In genomic region chr17:56823352-56823751, GRCm38 (mm10) we compare ENCODE assay signal across 31 mouse cellular contexts. TPM values are rescaled to one million over a fixed set of nuclear protein-coding genes. Genes with fewer than 3 reads are reported as not detected.
A peak's percentile ranks its signal among the peaks of the same experiment; 100 is the strongest.
DNase-seq lines count a peak whose midpoint lies in the region; ATAC-seq lines count a peak whose summit lies in the region.
"Had no signal": no experiment of that assay in that cellular context is flagged by ENCODE, and none has a peak within 500 bp of the region (broad histone marks: within the 10 kb centered on the region; RNA-seq: fewer than 3 reads in every experiment).

No protein-coding gene starts in this region.

- WGBS in liver, embryonic 16.5 days (ENCODE audit: insufficient replicate concordance) = 60% methylated on average over 2 of the region's 2 CpGs

- no peaks in the 10 kb centered on the region for H3K36me3 ChIP-seq in liver, embryonic 16.5 days (ENCODE audit: control insufficient read depth, insufficient read depth)
- H3K36me3 ChIP-seq: embryonic facial prominence, embryonic 10.5 days; embryonic facial prominence, embryonic 13.5 days; forebrain, embryonic 12.5 days; forebrain, embryonic 15.5 days; heart, embryonic 12.5 days; heart, embryonic 15.5 days; hindbrain, embryonic 13.5 days; intestine, embryonic 15.5 days had no signal

- no peaks in the 10 kb centered on the region for H3K27me3 ChIP-seq in liver, embryonic 16.5 days (ENCODE audit: control insufficient read depth, insufficient read depth, low read depth, low read length)
- H3K27me3 ChIP-seq: forebrain, embryonic 12.5 days; forebrain, embryonic 15.5 days; heart, embryonic 15.5 days; intestine, embryonic 15.5 days had no signal

- peaks cover 43% of the 10 kb centered on the region for H3K4me1 ChIP-seq in liver, embryonic 16.5 days (ENCODE audit: control insufficient read depth, low read depth, low read length)

- DNase-seq in adrenal gland, adult (ENCODE audit: inconsistent age in 2 of 2, low spot score in 1 of 2) = peak; percentile 43 to 81
- DNase-seq in adrenal gland, postnatal 4 days (ENCODE audit: low spot score in 2 of 2) = no peak
- peak; percentile 37 to 53 for DNase-seq in adrenal gland, postnatal 36 days
- DNase-seq in adrenal gland, postnatal 10 days = no peak
- no peak for DNase-seq in liver
- DNase-seq in cerebellum, postnatal 4 days (ENCODE audit: low spot score in 2 of 2) = no peak
- DNase-seq: B cell, adult 2 months; cerebellum, adult 18-20 months; cerebellum, adult 9-10 months; cerebellum, postnatal 14 days; embryo, embryonic 11 days; gastrocnemius, postnatal 25 days; heart, adult 18-20 months; heart, postnatal 10 days; heart, postnatal 36 days had no signal

- H3K27ac ChIP-seq in liver, embryonic 16.5 days (ENCODE audit: low read length) = peak overlapping the region; percentile 26
- H3K27ac ChIP-seq: embryonic facial prominence, embryonic 10.5 days; embryonic facial prominence, embryonic 13.5 days; forebrain, embryonic 12.5 days; forebrain, embryonic 15.5 days; heart, embryonic 15.5 days; hindbrain, embryonic 10.5 days; hindbrain, embryonic 13.5 days; intestine, embryonic 15.5 days had no signal

- no peak overlapping the region for H3K4me2 ChIP-seq in liver, embryonic 16.5 days (ENCODE audit: low read depth, low read length)
- H3K4me2 ChIP-seq: embryonic facial prominence, embryonic 13.5 days; forebrain, embryonic 12.5 days; forebrain, embryonic 15.5 days; heart, embryonic 12.5 days; heart, embryonic 15.5 days; hindbrain, embryonic 13.5 days; intestine, embryonic 15.5 days had no signal

- no peaks in the 10 kb centered on the region for H3K9me3 ChIP-seq in liver, embryonic 16.5 days (replicated peaks; ENCODE audit: control insufficient read depth, low read length)
- H3K9me3 ChIP-seq: embryonic facial prominence, embryonic 10.5 days; embryonic facial prominence, embryonic 13.5 days; forebrain, embryonic 12.5 days; forebrain, embryonic 15.5 days; heart, embryonic 12.5 days; heart, embryonic 15.5 days; hindbrain, embryonic 10.5 days; hindbrain, embryonic 13.5 days; intestine, embryonic 15.5 days had no signal

- ATAC-seq in liver, embryonic 16.5 days (ENCODE audit: low read depth) = no peak
- ATAC-seq: forebrain, embryonic 15.5 days; hindbrain, embryonic 16.5 days; intestine, embryonic 15.5 days had no signal

- no peak overlapping the region for H3K4me3 ChIP-seq in liver, embryonic 16.5 days (ENCODE audit: low read depth, low read length)
- H3K4me3 ChIP-seq: embryonic facial prominence, embryonic 10.5 days; embryonic facial prominence, embryonic 13.5 days; erythroblast, embryonic 14.5 days; forebrain, embryonic 12.5 days; forebrain, embryonic 15.5 days; heart, embryonic 12.5 days; heart, embryonic 15.5 days; hindbrain, embryonic 10.5 days; hindbrain, embryonic 13.5 days; intestine, embryonic 15.5 days had no signal

- H3K9ac ChIP-seq in liver, embryonic 16.5 days (ENCODE audit: low read depth, low read length) = no peak overlapping the region
- H3K9ac ChIP-seq: embryonic facial prominence, embryonic 13.5 days; forebrain, embryonic 12.5 days; forebrain, embryonic 15.5 days; heart, embryonic 12.5 days; heart, embryonic 15.5 days; hindbrain, embryonic 13.5 days; intestine, embryonic 15.5 days had no signal

RNA-seq across cellular contexts. Expression of gene Rfx2, which starts 7.5 kb away (rescaled TPM):
- total RNA-seq in adrenal gland, postnatal 4 days (2021) = 1 to 10 TPM; 7.4 to 7.6 TPM
- total RNA-seq in adrenal gland, postnatal 36 days (2021) = 1 to 10 TPM; 4.4 to 5.3 TPM
- total RNA-seq in adrenal gland, postnatal 10 days (2021) = 1 to 10 TPM; 5.5 to 5.7 TPM
- 12.4 and 12.6 TPM in 2 replicates for polyA plus RNA-seq in liver, embryonic 16.5 days (2015; fragmentation: Nextera tagmentation; extraction: Ambion mirVana)

RNA-seq across cellular contexts. Expression of gene Acsbg2, which starts 50.9 kb away (rescaled TPM):
- under 1 TPM in 1 of 2 experiments, not detected in 1; 0.25 TPM for total RNA-seq in adrenal gland, postnatal 4 days (2021)
- total RNA-seq in adrenal gland, postnatal 36 days (2021) = under 1 TPM; 0.30 to 0.53 TPM
- under 1 TPM in 1 of 2 experiments, not detected in 1; 0.12 TPM for total RNA-seq in adrenal gland, postnatal 10 days (2021)
- polyA plus RNA-seq in liver, embryonic 16.5 days (2015; fragmentation: Nextera tagmentation; extraction: Ambion mirVana) = not detected in 2 replicates
- total RNA-seq: CH12.LX; common myeloid progenitor, adult 5-6 weeks; gastrocnemius, adult 8-10 months; gastrocnemius, postnatal 25 days; heart, adult 18-20 months; heart, postnatal 10 days; heart, postnatal 36 days; MEL had no signal
- polyA plus RNA-seq: embryonic facial prominence, embryonic 10.5 days; embryonic facial prominence, embryonic 13.5 days; erythroblast, embryonic 14.5 days; forebrain, embryonic 12.5 days; forebrain, embryonic 15.5 days; heart, embryonic 12.5 days; heart, embryonic 15.5 days; hindbrain, embryonic 10.5 days; hindbrain, embryonic 16.5 days; intestine, embryonic 15.5 days had no signal

RNA-seq across cellular contexts. Expression of gene 1700061G19Rik, which starts 51.9 kb away (rescaled TPM):
- 1 to 10 TPM; 1.1 to 2.7 TPM for total RNA-seq in adrenal gland, postnatal 4 days (2021)
- 10 to 100 TPM in 1 of 2 experiments, 1 to 10 TPM in 1; 4.8 to 12.3 TPM for total RNA-seq in adrenal gland, postnatal 36 days (2021)
- total RNA-seq in adrenal gland, postnatal 10 days (2021) = 1 to 10 TPM; 1.2 to 2.6 TPM
- polyA plus RNA-seq in liver, embryonic 16.5 days (2015; fragmentation: Nextera tagmentation; extraction: Ambion mirVana) = 0.02 and 0.05 TPM in 2 replicates
- total RNA-seq: gastrocnemius, adult 8-10 months; gastrocnemius, postnatal 25 days; heart, adult 18-20 months; heart, postnatal 36 days had no signal
- polyA plus RNA-seq: erythroblast, embryonic 14.5 days had no signal

RNA-seq across cellular contexts. Expression of gene Prr22, which starts 53.3 kb away (rescaled TPM):
- under 1 TPM; 0.76 to 0.90 TPM for total RNA-seq in adrenal gland, postnatal 4 days (2021)
- total RNA-seq in adrenal gland, postnatal 36 days (2021) = under 1 TPM; 0.26 to 0.60 TPM
- total RNA-seq in adrenal gland, postnatal 10 days (2021) = under 1 TPM; 0.27 to 0.42 TPM
- 0.42 and 0.44 TPM in 2 replicates for polyA plus RNA-seq in liver, embryonic 16.5 days (2015; fragmentation: Nextera tagmentation; extraction: Ambion mirVana)
- total RNA-seq: common myeloid progenitor, adult 5-6 weeks had no signal

RNA-seq across cellular contexts. Expression of gene Dus3l, which starts 58.8 kb away (rescaled TPM):
- total RNA-seq in adrenal gland, postnatal 4 days (2021) = 10 to 100 TPM; 53.0 to 56.2 TPM
- total RNA-seq in adrenal gland, postnatal 36 days (2021) = 10 to 100 TPM; 31.5 to 32.5 TPM
- 10 to 100 TPM; 27.6 to 34.5 TPM for total RNA-seq in adrenal gland, postnatal 10 days (2021)
- 11.4 and 12.2 TPM in 2 replicates for polyA plus RNA-seq in liver, embryonic 16.5 days (2015; fragmentation: Nextera tagmentation; extraction: Ambion mirVana)

Comparison
In these comparisons a context has a peak if more than half of its experiments do, and no peak if none do; other contexts are left out.
1. DNase-seq: peak in adrenal gland, adult (2 of 2) and adrenal gland, postnatal 36 days (2 of 2); none in adrenal gland, postnatal 4 days (0 of 2), adrenal gland, postnatal 10 days (single experiment), liver (single experiment) and cerebellum, postnatal 4 days (0 of 2).